Mouse (Mus musculus) gastrocnemius, adult 2 months (tissue): ENCODE measurements at regions not wholly inside any gene's neighbourhood (a gene's known extent, or its start where the extent isn't known, plus 50 kb on each side); places are given as distances from the start of the nearest gene placed in this dataset.

Experiments
- DNase-seq: peaks from one replicate; pipeline ENCODE4 v3.0.0; 2022
- H3K27ac ChIP-seq: fragments of 200-600 bp; 2 replicates; pipeline ENCODE4 v1.8.1; 2022; ENCODE audit warnings: mild to moderate bottlenecking
- H3K4me3 ChIP-seq: fragments of 200-600 bp; 2 replicates; pipeline ENCODE4 v1.8.1; 2022; ENCODE audit warnings: mild to moderate bottlenecking, moderate library complexity
- CTCF ChIP-seq: fragments of 200-600 bp; IDR thresholded peaks from 2 replicates; pipeline ENCODE4 v1.8.1; 2022; ENCODE audit warnings: antibody characterized with exemption, mild to moderate bottlenecking, moderate library complexity
- intact Hi-C: fragments of 180-260 bp; cut with DNase I; formaldehyde crosslinking; loops from one replicate; pipeline ENCODE4 v1.15.1; 2025

- H3K4me3 ChIP-seq, result no peak overlapping the region
- no peak for TF ChIP-seq CTCF
- no peak overlapping the region for H3K27ac ChIP-seq
- DNase-seq, result no peak
- intact Hi-C loops, result no loop called here
Observed at GRCm38 (mm10) chr12:107608966-107609365, 120.5 kb downstream of the 3110018I06Rik start.

DNA sequence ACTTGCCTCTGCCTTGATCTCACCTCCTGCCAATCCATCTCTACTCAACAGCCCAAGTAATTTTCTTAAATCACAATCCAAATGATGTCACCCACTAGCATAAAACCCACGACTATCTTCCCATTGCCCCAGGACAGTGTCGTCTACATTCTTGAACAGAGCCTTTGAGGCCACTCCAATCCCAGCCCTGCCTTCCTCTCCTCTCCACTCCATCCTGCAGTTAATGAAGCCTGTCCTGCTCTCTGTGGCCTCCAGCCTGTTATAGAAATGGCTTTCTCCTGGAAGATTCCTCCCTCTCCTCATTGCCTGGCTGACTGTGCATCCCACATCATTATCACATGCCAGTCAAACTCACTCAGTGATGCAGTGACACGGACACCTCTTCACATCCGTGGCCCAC, 121.6 kb downstream of the 3110018I06Rik start:
- no peak overlapping the region for H3K4me3 ChIP-seq

GRCm38 (mm10) chr12:107617212-107617994, 129.0 kb downstream of the 3110018I06Rik start:
- Histone ChIP-seq H3K27ac (no peak overlapping the region), H3K4me3 (no peak overlapping the region)
- TF ChIP-seq CTCF, result no peak
- intact Hi-C loops, result no loop called here
- no peak for DNase-seq

More for the DNA sequence above, 121.6 kb downstream of the 3110018I06Rik start:
- TF ChIP-seq CTCF, result no peak
- intact Hi-C loops, result no loop called here
- DNase-seq, result no peak
- H3K27ac ChIP-seq, result no peak overlapping the region

GRCm38 (mm10) chr12:107624446-107624845, 136.0 kb downstream of the 3110018I06Rik start:
- no peak for TF ChIP-seq CTCF

GRCm38 (mm10) chr12:107648008-107648407, 159.6 kb downstream of the 3110018I06Rik start:
- TF ChIP-seq CTCF, result no peak
- Histone ChIP-seq H3K27ac (no peak overlapping the region), H3K4me3 (no peak overlapping the region)
- no peak for DNase-seq
- intact Hi-C loops, result no loop called here

More at GRCm38 (mm10) chr12:107624446-107624845, 136.0 kb downstream of the 3110018I06Rik start:
- Histone ChIP-seq H3K27ac (no peak overlapping the region), H3K4me3 (no peak overlapping the region)
- intact Hi-C loops, result no loop called here
- no peak for DNase-seq

GRCm38 (mm10) chr12:107652126-107652728, 163.8 kb downstream of the 3110018I06Rik start:
- DNase-seq, result no peak
- intact Hi-C loops, result no loop called here
- TF ChIP-seq CTCF, result no peak

GRCm38 (mm10) chr12:107653131-107653530, 164.7 kb downstream of the 3110018I06Rik start:
- no peak overlapping the region for H3K27ac ChIP-seq
- no peak overlapping the region for H3K4me3 ChIP-seq
- no peak for TF ChIP-seq CTCF
- intact Hi-C loops, result no loop called here
- no peak for DNase-seq

More at GRCm38 (mm10) chr12:107652126-107652728, 163.8 kb downstream of the 3110018I06Rik start:
- Histone ChIP-seq H3K27ac (no peak overlapping the region), H3K4me3 (no peak overlapping the region)

DNA sequence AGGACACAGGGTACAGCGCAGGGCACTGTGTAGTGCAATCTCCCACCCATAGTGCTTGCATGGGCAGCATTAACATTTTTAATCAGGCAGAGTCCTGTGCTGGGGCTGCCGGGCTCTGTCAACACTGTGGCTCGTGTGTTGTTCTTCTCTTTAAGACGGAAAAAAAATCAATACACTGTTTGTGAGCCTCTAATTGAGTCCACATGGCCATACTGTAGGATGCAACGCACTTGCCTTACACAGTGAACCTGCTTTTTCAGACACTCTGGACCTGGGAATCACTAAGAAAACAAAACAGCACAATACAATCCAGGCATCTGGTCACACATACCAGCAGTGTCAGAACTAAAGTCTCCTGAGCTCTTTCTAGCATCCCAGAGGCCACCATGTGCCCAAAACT, 168.4 kb downstream of the 3110018I06Rik start:
- H3K4me3 ChIP-seq, result no peak overlapping the region
- no peak for DNase-seq
- intact Hi-C loops, result no loop called here
- no peak for TF ChIP-seq CTCF
- H3K27ac ChIP-seq, result no peak overlapping the region

DNA sequence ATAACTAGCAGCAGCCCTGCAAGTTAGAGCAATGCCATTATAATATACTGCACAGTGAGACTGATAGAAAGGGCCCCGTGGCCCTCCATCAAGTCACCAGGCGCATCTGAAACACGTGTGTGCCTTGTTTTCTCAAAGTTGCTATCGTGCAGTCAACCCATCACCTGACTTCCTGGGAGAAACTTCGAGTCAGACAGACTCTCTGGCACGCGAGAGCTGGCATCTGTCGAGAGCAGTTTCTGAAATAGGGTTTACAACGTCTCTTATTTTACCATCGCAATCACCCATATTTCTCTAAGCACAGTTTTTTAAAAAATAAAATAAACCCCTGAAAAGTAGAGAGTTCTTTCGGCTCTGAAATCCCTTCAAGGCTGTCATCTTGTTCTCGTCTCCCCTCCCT, 169.8 kb downstream of the 3110018I06Rik start:
- TF ChIP-seq CTCF, result no peak
- Histone ChIP-seq H3K4me3 (no peak overlapping the region), H3K27ac (no peak overlapping the region)
- intact Hi-C loops, result no loop called here
- no peak for DNase-seq

DNA sequence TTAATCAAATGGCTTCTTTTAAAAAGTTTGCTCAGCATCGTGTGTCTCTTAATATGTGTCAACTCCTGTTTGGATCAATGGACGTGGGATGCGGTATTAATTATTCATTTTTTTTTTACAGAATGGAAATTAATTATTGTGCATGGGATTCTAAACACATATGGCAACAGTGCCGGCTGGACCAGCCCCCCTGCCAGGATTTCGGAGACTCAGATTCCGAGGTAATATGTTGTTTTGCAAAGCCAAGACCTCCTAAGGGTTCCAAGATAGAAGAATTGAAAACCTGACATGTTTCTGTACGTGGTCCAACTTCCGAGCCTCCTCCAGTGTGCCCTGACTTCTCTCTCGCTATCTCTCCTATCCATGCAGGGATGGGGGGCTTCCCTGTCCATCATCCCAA, 170.4 kb downstream of the 3110018I06Rik start:
- DNase-seq, result no peak
- intact Hi-C loops, result no loop called here
- Histone ChIP-seq H3K4me3 (no peak overlapping the region), H3K27ac (no peak overlapping the region)
- no peak for TF ChIP-seq CTCF

GRCm38 (mm10) chr12:107662624-107663023, 174.2 kb downstream of the 3110018I06Rik start:
- no peak overlapping the region for H3K4me3 ChIP-seq
- DNase-seq, result no peak
- no peak for TF ChIP-seq CTCF
- intact Hi-C loops, result no loop called here
- no peak overlapping the region for H3K27ac ChIP-seq

DNA sequence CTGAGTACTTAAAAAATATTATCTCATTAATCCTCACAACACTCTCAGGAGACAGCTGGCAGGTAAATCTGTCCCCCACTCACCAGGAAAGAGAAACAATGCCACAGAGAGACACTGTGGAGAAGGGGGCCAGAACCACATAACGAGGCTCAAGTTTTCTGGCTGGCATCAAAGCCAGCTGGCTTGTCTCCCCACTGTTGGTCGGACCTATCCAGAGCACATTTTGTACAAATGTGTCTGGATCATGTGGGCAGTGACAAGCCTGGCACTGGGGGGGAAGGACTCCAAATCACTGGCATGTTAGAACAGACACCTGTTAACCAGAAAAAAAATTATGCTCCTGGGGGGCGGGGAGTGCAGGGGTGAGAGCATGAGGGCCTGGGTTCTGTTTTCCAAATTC, 179.4 kb downstream of the 3110018I06Rik start:
- intact Hi-C loops, result no loop called here
- no peak overlapping the region for H3K4me3 ChIP-seq
- TF ChIP-seq CTCF, result no peak
- no peak overlapping the region for H3K27ac ChIP-seq
- DNase-seq, result no peak

- intact Hi-C loops, result no loop called here
Observed at GRCm38 (mm10) chr12:107669046-107669445, 180.6 kb downstream of the 3110018I06Rik start.

More at GRCm38 (mm10) chr12:107669046-107669445, 180.6 kb downstream of the 3110018I06Rik start:
- TF ChIP-seq CTCF, result no peak
- DNase-seq, result no peak
- H3K4me3 ChIP-seq, result no peak overlapping the region
- H3K27ac ChIP-seq, result no peak overlapping the region
